Mouse (Mus musculus) lung, embryonic 16.5 days (tissue): ENCODE measurements around the gene Arhgap42. TPM values are rescaled to one million over a fixed set of nuclear protein-coding genes. Genes with fewer than 3 reads are reported as not detected.

Experiments
- ATAC-seq: fragments of 200-750 bp; cut with Nextera tagmentation; 2 replicates; pipeline ENCODE4 v1.8.0; 2017; ENCODE audit warnings: low read depth, mild to moderate bottlenecking, moderate library complexity
- H3K27ac ChIP-seq: fragments of 300-500 bp; sonication (generic); 2 replicates; pipeline ENCODE4 v1.5.1; 2014; ENCODE audit warnings: mild to moderate bottlenecking, control low read depth, low read length
- H3K27me3 ChIP-seq: fragments of 300-500 bp; sonication (generic); 2 replicates; pipeline ENCODE4 v1.6.1; 2014; ENCODE audit warnings: low read depth, low read length, mixed read lengths; ENCODE audit not compliant: control insufficient read depth, insufficient read depth
- H3K36me3 ChIP-seq: fragments of 300-500 bp; sonication (generic); 2 replicates; pipeline ENCODE4 v1.6.1; 2014; ENCODE audit warnings: low read length; ENCODE audit not compliant: control insufficient read depth, insufficient read depth
- H3K4me1 ChIP-seq: fragments of 300-500 bp; sonication (generic); replicated peaks from 2 replicates; pipeline ENCODE4 v1.6.1; 2014; ENCODE audit warnings: low read length, mixed read lengths; ENCODE audit not compliant: control insufficient read depth, insufficient read depth
- H3K4me2 ChIP-seq: fragments of 300-500 bp; sonication (generic); 2 replicates; pipeline ENCODE4 v1.6.1; 2014; ENCODE audit warnings: low read depth, low read length, control low read depth
- H3K4me3 ChIP-seq: fragments of 300-500 bp; sonication (generic); 2 replicates; pipeline ENCODE4 v1.5.1; 2014; ENCODE audit warnings: mild to moderate bottlenecking, low read length, control low read depth
- H3K9ac ChIP-seq: fragments of 300-500 bp; sonication (generic); 2 replicates; pipeline ENCODE4 v1.6.1; 2014; ENCODE audit warnings: low read length, control low read depth
- H3K9me3 ChIP-seq: fragments of 300-500 bp; sonication (generic); 2 replicates; pipeline ENCODE4 v1.6.1; 2016; ENCODE audit warnings: low read length; ENCODE audit not compliant: control insufficient read depth
- WGBS: fragments of 180-500 bp; shearing (Covaris S2); extraction: QIAGEN DNeasy Blood & Tissue Kit; methylation state at CpG from one replicate; pipeline ENCODE4 v1.1.7; 2014; 5-methylcytosine and 5-hydroxymethylcytosine counted together
- polyA plus RNA-seq: library from polyadenylated mRNA; unstranded; fragments of >200 nt; fragmentation: Nextera tagmentation; extraction: Ambion mirVana; gene quantifications from 2 replicates; pipeline ENCODE4 v1.2.1, GENCODE M21; 2015

Arhgap42 gene
- polyA plus RNA-seq, 1 experiment from 2014 or later, result 43.9 TPM

- H3K4me3 ChIP-seq, result no peak overlapping the region
- no peaks in the 10 kb centered on the region for H3K9me3 ChIP-seq
- H3K27me3 ChIP-seq, result no peaks in the 10 kb centered on the region
- peak; percentile 93 for ATAC-seq
- H3K4me2 ChIP-seq, result peak overlapping the region; percentile 24; the same call in 1 of the 2 replicates
- WGBS, result 30% methylated on average over 4 of the region's 4 CpGs
- H3K9ac ChIP-seq, result no peak overlapping the region
- no peaks in the 10 kb centered on the region for H3K36me3 ChIP-seq
- peaks cover 10% of the 10 kb centered on the region for H3K4me1 ChIP-seq
- peak overlapping the region; percentile 43 for H3K27ac ChIP-seq
Observed at GRCm38 (mm10) chr9:9165641-9166063, 73.2 kb downstream of the Arhgap42 start.

GRCm38 (mm10) chr9:9160736-9161135 lies 78.2 kb downstream of the Arhgap42 start:
- 48% methylated on average over 3 of the region's 3 CpGs for WGBS
- Histone ChIP-seq H3K27me3 (no peaks in the 10 kb centered on the region), H3K4me2 (no peak overlapping the region), H3K36me3 (no peaks in the 10 kb centered on the region), H3K4me3 (no peak overlapping the region), H3K9me3 (no peaks in the 10 kb centered on the region), H3K4me1 (peaks cover 6% of the 10 kb centered on the region), H3K9ac (no peak overlapping the region), H3K27ac (no peak overlapping the region)
- no peak for ATAC-seq

DNA sequence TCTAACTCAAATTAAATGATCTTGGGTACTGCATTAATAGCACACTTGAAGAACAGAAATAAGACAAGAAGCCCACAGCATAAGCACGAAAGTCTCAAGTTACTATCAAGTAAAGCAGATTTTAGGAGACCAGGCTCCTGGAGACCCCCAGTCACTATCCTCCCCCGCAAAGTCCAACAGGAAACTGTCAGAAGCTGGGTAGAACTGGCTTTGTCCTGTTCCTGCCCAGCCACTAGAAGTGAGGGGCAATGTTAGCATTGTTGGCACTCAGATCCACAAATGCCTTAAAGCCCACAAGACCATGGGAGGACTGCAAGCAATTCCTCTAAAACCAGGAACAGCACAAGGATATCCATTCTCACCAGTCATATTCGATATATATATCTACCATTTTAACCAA lies 80.7 kb downstream of the Arhgap42 start:
- H3K9me3 ChIP-seq, result no peaks in the 10 kb centered on the region
- no peak overlapping the region for H3K9ac ChIP-seq
- H3K27me3 ChIP-seq, result no peaks in the 10 kb centered on the region
- H3K27ac ChIP-seq, result no peak overlapping the region
- H3K36me3 ChIP-seq, result no peaks in the 10 kb centered on the region
- H3K4me3 ChIP-seq, result no peak overlapping the region
- WGBS, result 76% methylated on average over 3 of the region's 3 CpGs
- no peaks in the 10 kb centered on the region for H3K4me1 ChIP-seq
- H3K4me2 ChIP-seq, result no peak overlapping the region
- no peak for ATAC-seq

DNA sequence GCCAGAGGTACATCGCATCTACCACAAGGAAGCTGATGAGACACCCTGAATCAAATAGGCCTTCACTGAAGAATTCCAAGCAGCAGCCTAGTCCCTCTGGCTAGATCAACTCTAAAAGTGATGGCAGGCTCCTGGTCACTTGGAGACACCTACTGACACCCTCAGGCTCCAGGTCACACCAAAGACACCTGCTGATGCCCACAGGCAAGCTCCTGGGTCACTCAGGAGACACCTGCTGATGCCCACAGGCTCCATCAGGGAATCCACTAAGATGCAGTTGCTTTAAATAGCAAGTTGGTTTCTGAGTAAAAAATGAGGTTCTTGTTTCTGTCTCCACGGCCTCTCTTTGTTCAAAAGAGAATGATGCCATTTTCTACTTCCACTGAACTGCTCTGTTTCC lies 81.5 kb downstream of the Arhgap42 start:
- Histone ChIP-seq H3K36me3 (no peaks in the 10 kb centered on the region), H3K27me3 (no peaks in the 10 kb centered on the region), H3K4me1 (no peaks in the 10 kb centered on the region), H3K9ac (no peak overlapping the region), H3K27ac (no peak overlapping the region), H3K4me2 (no peak overlapping the region), H3K9me3 (no peaks in the 10 kb centered on the region), H3K4me3 (no peak overlapping the region)
- WGBS, result 80% methylated on average over 2 of the region's 2 CpGs
- no peak for ATAC-seq

- no peak overlapping the region for H3K4me2 ChIP-seq
- H3K9ac ChIP-seq, result no peak overlapping the region
- H3K9me3 ChIP-seq, result no peaks in the 10 kb centered on the region
- no peaks in the 10 kb centered on the region for H3K36me3 ChIP-seq
- no peak overlapping the region for H3K27ac ChIP-seq
- no peaks in the 10 kb centered on the region for H3K27me3 ChIP-seq
- no peaks in the 10 kb centered on the region for H3K4me1 ChIP-seq
- 85% methylated on average over 3 of the region's 3 CpGs for WGBS
- no peak for ATAC-seq
- H3K4me3 ChIP-seq, result no peak overlapping the region
Observed at GRCm38 (mm10) chr9:9154636-9155035, 84.3 kb downstream of the Arhgap42 start.

DNA sequence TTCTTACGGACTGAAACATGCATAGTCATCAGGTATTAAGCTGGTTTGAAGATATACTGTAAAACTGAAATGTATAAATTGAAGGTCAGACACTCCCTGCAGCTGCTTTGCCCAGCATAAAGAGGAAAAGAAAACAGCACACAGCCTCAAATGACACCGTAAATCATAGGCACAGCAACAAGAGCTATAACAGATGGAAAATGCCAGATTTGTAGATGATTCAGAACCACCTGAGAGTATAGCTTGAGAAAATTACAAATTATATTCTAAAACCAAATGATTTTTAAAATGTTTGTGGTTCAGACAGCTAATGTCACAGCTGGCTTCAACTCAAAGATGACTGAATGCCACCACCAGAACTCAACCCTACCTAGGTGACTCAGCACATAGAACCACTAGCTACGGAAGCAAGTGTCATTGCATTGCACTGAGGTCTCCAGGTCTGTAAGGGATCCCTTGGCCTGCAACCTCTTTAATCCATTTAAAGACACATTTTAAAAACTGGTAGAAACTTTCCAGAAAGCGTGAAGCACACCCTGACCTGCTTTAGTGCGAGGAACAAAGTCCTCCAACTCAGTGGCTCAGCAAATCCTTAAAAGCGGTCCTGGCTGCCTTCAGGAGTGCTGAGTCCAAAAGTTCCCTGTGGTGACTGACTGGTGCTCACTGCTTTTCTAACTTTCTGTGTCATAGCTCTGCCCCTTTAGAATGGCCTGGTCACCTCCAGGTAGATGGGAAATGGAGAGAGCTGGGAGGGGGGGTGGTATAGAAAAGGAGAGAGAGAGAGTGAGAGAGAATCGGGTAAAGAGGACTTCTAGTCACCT lies 94.4 kb downstream of the Arhgap42 start:
- H3K9me3 ChIP-seq, result no peaks in the 10 kb centered on the region
- H3K36me3 ChIP-seq, result no peaks in the 10 kb centered on the region
- no peaks in the 10 kb centered on the region; the same call in 1 of the 2 replicates for H3K4me1 ChIP-seq
- H3K9ac ChIP-seq, result no peak overlapping the region
- ATAC-seq, result no peak
- no peak overlapping the region for H3K4me3 ChIP-seq
- H3K27me3 ChIP-seq, result no peaks in the 10 kb centered on the region
- H3K27ac ChIP-seq, result no peak overlapping the region
- WGBS, result 84% methylated on average over 7 of the region's 7 CpGs
- H3K4me2 ChIP-seq, result no peak overlapping the region

DNA sequence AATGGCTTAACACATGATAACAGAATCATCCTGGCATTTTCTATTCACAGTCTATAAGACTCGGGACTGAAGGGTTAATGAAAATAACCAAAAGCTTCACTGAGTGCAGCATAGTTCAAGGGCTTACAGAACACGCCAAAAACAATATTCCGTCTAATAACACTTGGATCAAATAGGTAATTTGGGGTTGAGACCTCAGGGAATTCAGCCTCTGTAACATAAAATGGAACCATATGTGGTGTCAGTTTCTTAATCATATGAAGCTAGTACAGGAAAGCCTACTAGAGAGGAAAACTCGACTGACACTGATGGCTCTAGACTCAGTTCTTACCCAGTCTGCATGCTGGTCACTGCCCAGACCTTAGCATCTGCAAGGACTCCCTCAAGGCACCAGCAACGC lies 95.8 kb downstream of the Arhgap42 start:
- H3K9ac ChIP-seq, result no peak overlapping the region
- H3K9me3 ChIP-seq, result no peaks in the 10 kb centered on the region
- H3K4me1 ChIP-seq, result no peaks in the 10 kb centered on the region; the same call in 1 of the 2 replicates
- no peak overlapping the region for H3K4me3 ChIP-seq
- H3K4me2 ChIP-seq, result no peak overlapping the region
- ATAC-seq, result no peak
- H3K27ac ChIP-seq, result no peak overlapping the region
- WGBS, result 68% methylated on average over 5 of the region's 5 CpGs
- no peaks in the 10 kb centered on the region for H3K36me3 ChIP-seq
- H3K27me3 ChIP-seq, result no peaks in the 10 kb centered on the region

- ATAC-seq, result no peak
- no peak overlapping the region for H3K27ac ChIP-seq
- H3K4me2 ChIP-seq, result no peak overlapping the region
- H3K36me3 ChIP-seq, result no peaks in the 10 kb centered on the region
- no peaks in the 10 kb centered on the region for H3K27me3 ChIP-seq
- H3K9me3 ChIP-seq, result no peaks in the 10 kb centered on the region
- H3K4me1 ChIP-seq, result no peaks in the 10 kb centered on the region; the same call in 1 of the 2 replicates
- no peak overlapping the region for H3K4me3 ChIP-seq
- no peak overlapping the region for H3K9ac ChIP-seq
- WGBS, result 71% methylated on average over 7 of the region's 7 CpGs
Observed at GRCm38 (mm10) chr9:9142561-9142960, 96.3 kb downstream of the Arhgap42 start.

DNA sequence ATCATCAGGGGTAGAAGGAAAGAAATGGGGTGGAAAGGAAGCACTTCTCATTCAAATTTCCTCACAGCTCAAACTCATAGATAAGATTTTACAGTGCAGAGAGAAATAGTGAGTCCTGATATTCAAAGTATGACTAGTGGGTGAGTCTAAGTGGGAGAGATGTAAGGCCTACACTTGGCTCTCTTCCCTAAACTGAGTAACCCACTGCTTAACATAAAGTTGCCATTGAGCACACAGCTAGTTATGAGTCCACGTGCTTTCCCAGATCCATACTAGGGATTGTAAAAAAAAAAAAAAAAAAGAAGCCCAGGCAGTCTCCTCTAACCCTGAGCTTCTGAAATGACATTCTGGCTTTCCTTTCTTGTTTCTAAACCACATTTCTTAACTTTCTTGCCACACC lies 96.8 kb downstream of the Arhgap42 start:
- no peak overlapping the region for H3K4me2 ChIP-seq
- no peaks in the 10 kb centered on the region for H3K27me3 ChIP-seq
- ATAC-seq, result no peak
- no peaks in the 10 kb centered on the region; the same call in 1 of the 2 replicates for H3K4me1 ChIP-seq
- no peaks in the 10 kb centered on the region for H3K9me3 ChIP-seq
- H3K27ac ChIP-seq, result no peak overlapping the region
- H3K36me3 ChIP-seq, result no peaks in the 10 kb centered on the region
- no peak overlapping the region for H3K4me3 ChIP-seq
- WGBS, result 70% methylated on average over 1 of the region's 1 CpGs
- no peak overlapping the region for H3K9ac ChIP-seq
